In the genomic region with DNA sequence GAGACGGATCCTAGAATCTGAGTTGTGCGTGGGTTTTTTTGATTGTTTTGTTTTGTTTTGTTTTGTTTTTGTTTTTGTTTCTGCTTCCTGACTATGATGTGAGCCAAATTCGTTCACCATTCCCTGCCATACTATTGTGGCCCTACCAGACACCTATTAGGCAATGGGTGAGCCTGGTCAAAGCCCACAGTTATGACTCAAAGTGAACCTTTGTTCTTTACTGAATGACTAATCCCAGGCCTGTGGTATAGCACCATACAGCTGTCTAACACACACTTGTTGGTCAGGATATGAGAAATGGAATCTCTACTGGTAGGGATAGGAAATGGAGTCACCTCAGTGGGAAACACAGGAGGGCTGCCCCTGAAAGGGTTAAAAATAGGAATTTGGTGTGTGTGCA, we compare ENCODE assay signal across 31 mouse cellular contexts. TPM values are rescaled to one million over a fixed set of nuclear protein-coding genes. Genes with fewer than 3 reads are reported as not detected.
"Had no signal": no experiment of that assay in that cellular context is flagged by ENCODE, and none has a peak within 500 bp of the region (broad histone marks: within the 10 kb centered on the region; RNA-seq: fewer than 3 reads in every experiment).

No protein-coding gene starts in this region.

- H3K4me3 ChIP-seq: left cerebral cortex, adult 2 months; limb, embryonic 12.5 days; limb, embryonic 15.5 days; midbrain, embryonic 13.5 days; myocyte; neural tube, embryonic 13.5 days; stomach, embryonic 15.5 days had no signal

- H3K9ac ChIP-seq: limb, embryonic 12.5 days; limb, embryonic 15.5 days; liver, embryonic 14.5 days; liver, postnatal 0 days; lung, embryonic 14.5 days; midbrain, embryonic 13.5 days; neural tube, embryonic 13.5 days; stomach, embryonic 15.5 days had no signal

- DNase-seq: kidney, adult 9 months; kidney, postnatal 14 days; kidney, postnatal 4 days; layer of hippocampus, postnatal 36 days; liver, postnatal 0 days; lung, embryonic 14.5 days; retina, postnatal 1 day; right cerebral cortex, postnatal 25 days; spleen, adult 18-20 months; thymus, adult 18-20 months; thymus, postnatal 4 days had no signal

- H3K4me1 ChIP-seq: limb, embryonic 12.5 days; limb, embryonic 15.5 days; midbrain, embryonic 13.5 days; neural tube, embryonic 13.5 days; stomach, embryonic 15.5 days had no signal

- H3K27ac ChIP-seq: left cerebral cortex, adult 2 months; limb, embryonic 12.5 days; limb, embryonic 15.5 days; liver, embryonic 14.5 days; macrophage; midbrain, embryonic 13.5 days; neural tube, embryonic 13.5 days; stomach, embryonic 15.5 days had no signal

- H3K27me3 ChIP-seq: limb, embryonic 12.5 days; limb, embryonic 15.5 days; midbrain, embryonic 13.5 days; neural tube, embryonic 13.5 days; stomach, embryonic 15.5 days had no signal

- H3K9me3 ChIP-seq: limb, embryonic 12.5 days; limb, embryonic 15.5 days; midbrain, embryonic 13.5 days; neural tube, embryonic 13.5 days; stomach, embryonic 15.5 days had no signal

- ATAC-seq: liver, postnatal 0 days; lung, postnatal 0 days; midbrain, embryonic 13.5 days; midbrain, embryonic 16.5 days had no signal

- H3K4me2 ChIP-seq: limb, embryonic 12.5 days; limb, embryonic 15.5 days; liver, embryonic 11.5 days; lung, embryonic 14.5 days; midbrain, embryonic 13.5 days; neural tube, embryonic 13.5 days; stomach, embryonic 15.5 days had no signal

RNA-seq across cellular contexts. Expression of a gene that starts 14.1 kb away (rescaled TPM):
- total RNA-seq: layer of hippocampus, adult 8-10 months; layer of hippocampus, postnatal 10 days; layer of hippocampus, postnatal 36 days; left cerebral cortex, adult 2 months; left cerebral cortex, postnatal 10 days; left cerebral cortex, postnatal 36 days; megakaryocyte, adult 5-6 weeks; monocyte, adult 5-6 weeks; neutrophil, adult 5-6 weeks had no signal
- polyA plus RNA-seq: kidney, embryonic 16.5 days; limb, embryonic 12.5 days; limb, embryonic 15.5 days; liver, embryonic 11.5 days; liver, embryonic 14.5 days; liver, postnatal 0 days; lung, embryonic 14.5 days; lung, postnatal 0 days; macrophage; midbrain, embryonic 13.5 days; midbrain, embryonic 16.5 days; myocyte; neural tube, embryonic 13.5 days had no signal

RNA-seq across cellular contexts. Expression of a gene that starts 22.3 kb away (rescaled TPM):
- total RNA-seq: layer of hippocampus, adult 8-10 months; layer of hippocampus, postnatal 36 days; left cerebral cortex, adult 2 months; left cerebral cortex, postnatal 36 days; monocyte, adult 5-6 weeks; neutrophil, adult 5-6 weeks had no signal
- polyA plus RNA-seq: kidney, embryonic 16.5 days; limb, embryonic 15.5 days; liver, postnatal 0 days; lung, embryonic 14.5 days; lung, postnatal 0 days; macrophage; midbrain, embryonic 16.5 days; neural tube, embryonic 13.5 days; stomach, embryonic 15.5 days had no signal

RNA-seq across cellular contexts. Expression of a gene that starts 52.5 kb away (rescaled TPM):
- total RNA-seq: megakaryocyte, adult 5-6 weeks; monocyte, adult 5-6 weeks; neutrophil, adult 5-6 weeks had no signal
- polyA plus RNA-seq: liver, embryonic 11.5 days; liver, postnatal 0 days; macrophage; midbrain, embryonic 13.5 days; myocyte had no signal
